Mouse (Mus musculus) lung, embryonic 16.5 days (tissue): ENCODE data around the gene Rcan2. TPM values are rescaled to one million over a fixed set of nuclear protein-coding genes. Genes with fewer than 3 reads are reported as not detected.

Experiments used
- ATAC-seq: fragments of 200-750 bp; cut with Nextera tagmentation; 2 replicates; pipeline ENCODE4 v1.8.0; 2017; ENCODE audit warnings: low read depth, mild to moderate bottlenecking, moderate library complexity
- H3K27ac ChIP-seq: fragments of 300-500 bp; sonication (generic); 2 replicates; pipeline ENCODE4 v1.5.1; 2014; ENCODE audit warnings: mild to moderate bottlenecking, control low read depth, low read length
- H3K27me3 ChIP-seq: fragments of 300-500 bp; sonication (generic); 2 replicates; pipeline ENCODE4 v1.6.1; 2014; ENCODE audit warnings: low read depth, low read length, mixed read lengths; ENCODE audit not compliant: control insufficient read depth, insufficient read depth
- H3K36me3 ChIP-seq: fragments of 300-500 bp; sonication (generic); 2 replicates; pipeline ENCODE4 v1.6.1; 2014; ENCODE audit warnings: low read length; ENCODE audit not compliant: control insufficient read depth, insufficient read depth
- H3K4me1 ChIP-seq: fragments of 300-500 bp; sonication (generic); replicated peaks from 2 replicates; pipeline ENCODE4 v1.6.1; 2014; ENCODE audit warnings: low read length, mixed read lengths; ENCODE audit not compliant: control insufficient read depth, insufficient read depth
- H3K4me2 ChIP-seq: fragments of 300-500 bp; sonication (generic); 2 replicates; pipeline ENCODE4 v1.6.1; 2014; ENCODE audit warnings: low read depth, low read length, control low read depth
- H3K4me3 ChIP-seq: fragments of 300-500 bp; sonication (generic); 2 replicates; pipeline ENCODE4 v1.5.1; 2014; ENCODE audit warnings: mild to moderate bottlenecking, low read length, control low read depth
- H3K9ac ChIP-seq: fragments of 300-500 bp; sonication (generic); 2 replicates; pipeline ENCODE4 v1.6.1; 2014; ENCODE audit warnings: low read length, control low read depth
- H3K9me3 ChIP-seq: fragments of 300-500 bp; sonication (generic); 2 replicates; pipeline ENCODE4 v1.6.1; 2016; ENCODE audit warnings: low read length; ENCODE audit not compliant: control insufficient read depth
- WGBS: fragments of 180-500 bp; shearing (Covaris S2); extraction: QIAGEN DNeasy Blood & Tissue Kit; methylation state at CpG from one replicate; pipeline ENCODE4 v1.1.7; 2014; 5-methylcytosine and 5-hydroxymethylcytosine counted together
- polyA plus RNA-seq: library from polyadenylated mRNA; unstranded; fragments of >200 nt; fragmentation: Nextera tagmentation; extraction: Ambion mirVana; gene quantifications from 2 replicates; pipeline ENCODE4 v1.2.1, GENCODE M21; 2015

Rcan2 gene
- polyA plus RNA-seq, 1 experiment from 2014 or later = 5.3 TPM

DNA sequence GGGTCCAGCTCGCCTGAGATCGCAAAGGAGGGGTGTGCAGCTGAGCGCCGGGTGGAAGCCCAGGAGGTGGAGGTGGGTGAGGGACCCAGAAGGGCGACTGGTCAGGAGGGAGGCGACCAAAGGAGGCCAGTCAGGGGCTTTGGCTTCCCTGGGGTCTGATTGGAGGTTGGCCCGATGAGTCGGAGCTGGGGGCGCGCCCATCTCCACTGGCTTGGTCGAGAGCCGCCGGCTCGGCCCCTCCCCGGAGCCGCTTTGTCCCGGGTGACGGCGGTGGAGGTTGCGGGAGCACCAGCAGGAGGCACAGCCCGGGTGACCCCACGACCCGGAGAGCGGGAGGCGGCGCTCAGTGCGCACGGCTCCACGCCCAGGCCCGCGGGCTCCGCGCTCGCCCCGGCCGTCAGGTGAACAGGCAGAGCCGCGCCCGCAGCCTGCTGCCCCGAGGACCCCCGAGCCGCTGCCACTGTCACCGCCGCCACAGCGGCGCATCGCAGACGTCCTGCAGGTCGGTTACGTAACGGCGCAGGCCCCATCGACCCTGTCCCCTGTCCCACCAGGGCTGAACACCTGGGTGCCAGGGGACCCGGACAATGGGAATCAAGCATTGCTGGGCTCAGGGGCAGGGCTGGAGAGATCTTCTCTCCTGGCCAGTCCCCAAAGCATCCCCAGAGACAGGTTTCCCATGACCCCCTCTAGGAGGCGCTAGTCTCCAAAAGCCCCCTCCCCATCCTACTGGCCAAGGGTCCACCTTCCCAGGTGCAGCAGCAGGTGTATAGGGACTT lies 633 bp downstream of the Rcan2 start:
- no peak overlapping the region for H3K27ac ChIP-seq
- H3K4me3 ChIP-seq = peak overlapping the region; percentile 55
- H3K4me1 ChIP-seq = peaks cover 6% of the 10 kb centered on the region
- peak overlapping the region; percentile 67 for H3K9ac ChIP-seq
- H3K36me3 ChIP-seq = no peaks in the 10 kb centered on the region
- under 1% methylated on average over 55 of the region's 55 CpGs for WGBS
- H3K9me3 ChIP-seq = no peaks in the 10 kb centered on the region
- ATAC-seq = peak; percentile 83
- peaks cover 8% of the 10 kb centered on the region; the same call in 1 of the 2 replicates for H3K27me3 ChIP-seq
- peak overlapping the region; percentile 94 for H3K4me2 ChIP-seq

DNA sequence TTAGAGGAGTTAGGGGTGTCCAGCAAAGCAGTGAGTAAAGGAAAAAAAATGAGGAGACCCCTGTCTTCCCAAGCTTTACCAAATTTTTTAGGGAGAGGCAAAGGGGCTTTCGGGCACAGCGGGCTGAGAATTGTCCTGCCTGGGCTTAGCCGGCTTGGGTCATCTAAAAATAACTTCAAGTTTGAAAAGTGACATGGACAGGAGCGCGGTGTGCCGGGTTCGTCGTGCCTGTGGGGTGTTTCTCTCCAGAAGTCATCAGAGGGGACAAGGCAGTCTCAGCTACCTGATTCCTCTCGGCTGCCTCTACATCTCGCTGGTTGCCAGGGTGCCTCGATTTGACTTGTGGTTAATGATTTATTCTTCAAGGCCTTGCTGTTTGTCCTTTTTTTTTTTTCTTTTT lies 1.3 kb downstream of the Rcan2 start:
- 34% methylated on average over 11 of the region's 11 CpGs for WGBS
- Histone ChIP-seq H3K4me2 (peak overlapping the region; percentile 94), H3K4me1 (peaks cover 6% of the 10 kb centered on the region), H3K9me3 (no peaks in the 10 kb centered on the region), H3K36me3 (no peaks in the 10 kb centered on the region), H3K9ac (no peak overlapping the region), H3K27ac (no peak overlapping the region), H3K27me3 (peaks cover 8% of the 10 kb centered on the region; the same call in 1 of the 2 replicates), H3K4me3 (peak overlapping the region; percentile 55)
- ATAC-seq = no peak

DNA sequence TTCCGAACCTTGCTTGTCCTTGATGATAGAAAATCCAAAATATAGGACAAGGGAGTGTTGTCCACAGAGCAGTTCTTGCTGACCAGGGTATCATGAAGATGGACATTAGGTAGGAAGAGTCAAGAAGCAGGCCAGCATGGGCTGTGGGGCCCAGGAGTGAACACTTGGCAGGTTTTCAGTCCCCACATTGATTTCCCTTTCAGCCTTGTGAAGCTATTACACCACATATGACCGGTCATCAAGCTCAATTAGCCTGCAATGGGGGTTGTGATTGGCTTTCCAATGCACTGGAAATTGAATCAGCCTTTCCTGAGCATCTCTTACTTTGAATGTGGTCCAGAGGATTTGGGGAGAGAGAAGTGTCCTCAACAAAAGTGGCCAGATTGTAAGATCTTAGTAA lies 2.0 kb downstream of the Rcan2 start:
- Histone ChIP-seq H3K9me3 (no peaks in the 10 kb centered on the region), H3K4me1 (peaks cover 6% of the 10 kb centered on the region), H3K4me3 (no peak overlapping the region), H3K27me3 (peaks cover 8% of the 10 kb centered on the region; the same call in 1 of the 2 replicates), H3K4me2 (no peak overlapping the region), H3K9ac (no peak overlapping the region), H3K36me3 (no peaks in the 10 kb centered on the region), H3K27ac (no peak overlapping the region)
- ATAC-seq = no peak
- WGBS = 73% methylated on average over 2 of the region's 2 CpGs

GRCm38 (mm10) chr17:43803764-43804163 lies 2.6 kb downstream of the Rcan2 start:
- H3K36me3 ChIP-seq = no peaks in the 10 kb centered on the region
- H3K4me1 ChIP-seq = peaks cover 6% of the 10 kb centered on the region
- no peak overlapping the region for H3K9ac ChIP-seq
- H3K27ac ChIP-seq = no peak overlapping the region
- ATAC-seq = no peak
- H3K9me3 ChIP-seq = no peaks in the 10 kb centered on the region
- no peak overlapping the region for H3K4me3 ChIP-seq
- H3K27me3 ChIP-seq = peaks cover 8% of the 10 kb centered on the region; the same call in 1 of the 2 replicates
- H3K4me2 ChIP-seq = no peak overlapping the region
- 44% methylated on average over 6 of the region's 6 CpGs for WGBS

- ATAC-seq = no peak
- Histone ChIP-seq H3K4me2 (no peak overlapping the region), H3K27ac (no peak overlapping the region), H3K36me3 (no peaks in the 10 kb centered on the region), H3K9ac (no peak overlapping the region), H3K4me3 (no peak overlapping the region), H3K4me1 (peaks cover 6% of the 10 kb centered on the region), H3K9me3 (no peaks in the 10 kb centered on the region), H3K27me3 (peaks cover 8% of the 10 kb centered on the region; the same call in 1 of the 2 replicates)
- WGBS = 70% methylated on average over 4 of the region's 4 CpGs
These were observed 5.7 kb downstream of the Rcan2 start for GRCm38 (mm10) chr17:43806841-43807240.

DNA sequence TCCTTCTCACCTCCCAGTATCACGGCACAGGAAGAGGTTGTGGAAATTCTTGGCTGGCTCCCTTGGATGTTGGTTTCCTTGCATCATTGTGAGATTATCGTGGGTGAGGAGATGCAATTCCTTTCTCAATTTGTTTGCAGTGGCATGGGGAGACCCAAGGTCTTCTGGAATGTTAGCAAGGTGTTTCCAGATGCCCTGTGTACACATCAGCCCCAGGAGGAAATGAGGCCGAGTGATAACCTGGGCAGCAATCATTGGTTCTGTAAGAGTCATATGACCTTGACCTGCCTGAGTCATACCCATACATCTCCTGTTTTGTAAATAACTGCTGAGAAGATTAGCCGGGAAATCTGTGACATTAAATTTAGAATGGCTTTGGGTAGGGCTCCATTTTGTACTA lies 10.3 kb downstream of the Rcan2 start:
- Histone ChIP-seq H3K4me1 (no peaks in the 10 kb centered on the region), H3K4me3 (no peak overlapping the region), H3K27me3 (no peaks in the 10 kb centered on the region), H3K4me2 (no peak overlapping the region), H3K36me3 (no peaks in the 10 kb centered on the region), H3K9ac (no peak overlapping the region), H3K27ac (no peak overlapping the region), H3K9me3 (no peaks in the 10 kb centered on the region)
- ATAC-seq = no peak
- WGBS = 32% methylated on average over 4 of the region's 4 CpGs

DNA sequence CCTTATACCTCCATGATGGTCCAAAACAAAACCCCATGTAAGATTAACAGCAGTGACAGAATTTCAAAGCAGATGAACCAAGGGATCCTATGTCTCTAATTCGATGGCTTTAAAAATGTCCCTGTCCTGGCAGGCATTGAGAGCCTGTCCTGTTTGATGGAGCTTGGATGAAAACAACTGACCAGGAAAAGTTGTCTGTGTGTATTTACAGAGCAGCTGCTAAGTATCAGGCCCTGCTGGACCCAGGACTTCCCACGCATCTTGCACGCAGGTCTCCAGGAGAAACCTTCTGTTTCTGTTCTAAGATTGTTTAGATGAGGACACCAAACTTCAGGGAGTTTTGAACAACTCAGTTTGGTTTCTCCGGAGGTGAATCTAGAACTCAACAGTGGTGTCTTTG lies 14.2 kb downstream of the Rcan2 start:
- H3K9me3 ChIP-seq = no peaks in the 10 kb centered on the region
- no peak overlapping the region for H3K4me2 ChIP-seq
- no peak for ATAC-seq
- no peak overlapping the region for H3K27ac ChIP-seq
- WGBS = 79% methylated on average over 4 of the region's 4 CpGs
- H3K9ac ChIP-seq = no peak overlapping the region
- H3K4me3 ChIP-seq = no peak overlapping the region
- H3K27me3 ChIP-seq = no peaks in the 10 kb centered on the region
- H3K4me1 ChIP-seq = no peaks in the 10 kb centered on the region
- no peaks in the 10 kb centered on the region for H3K36me3 ChIP-seq

- Histone ChIP-seq H3K9me3 (no peaks in the 10 kb centered on the region), H3K4me1 (no peaks in the 10 kb centered on the region), H3K4me2 (no peak overlapping the region), H3K36me3 (no peaks in the 10 kb centered on the region), H3K27me3 (no peaks in the 10 kb centered on the region), H3K27ac (no peak overlapping the region), H3K9ac (no peak overlapping the region), H3K4me3 (no peak overlapping the region)
- ATAC-seq = no peak
- WGBS = 75% methylated on average over 1 of the region's 1 CpGs
These were observed 15.3 kb downstream of the Rcan2 start for GRCm38 (mm10) chr17:43816480-43816879.

- no peak for ATAC-seq
- no peak overlapping the region for H3K4me2 ChIP-seq
- H3K9ac ChIP-seq = no peak overlapping the region
- H3K36me3 ChIP-seq = no peaks in the 10 kb centered on the region
- no peak overlapping the region for H3K4me3 ChIP-seq
- WGBS = 88% methylated on average over 10 of the region's 10 CpGs
- no peaks in the 10 kb centered on the region for H3K27me3 ChIP-seq
- no peaks in the 10 kb centered on the region for H3K9me3 ChIP-seq
- H3K27ac ChIP-seq = no peak overlapping the region
- no peaks in the 10 kb centered on the region for H3K4me1 ChIP-seq
These were observed 16.0 kb downstream of the Rcan2 start for GRCm38 (mm10) chr17:43817171-43817570.
